Mouse (Mus musculus): Measurements from ENCODE around the gene Adh4. TPM values are rescaled to one million over a fixed set of nuclear protein-coding genes. Genes with fewer than 3 reads are reported as not detected.
"Not testable (repeated sequence)": the region's sequence is repeated elsewhere in the genome, so short reads cannot be mapped to it uniquely, and the experiment has no call there.

Adh4 gene
- polyA plus RNA-seq, 1 experiment: not detected

DNA sequence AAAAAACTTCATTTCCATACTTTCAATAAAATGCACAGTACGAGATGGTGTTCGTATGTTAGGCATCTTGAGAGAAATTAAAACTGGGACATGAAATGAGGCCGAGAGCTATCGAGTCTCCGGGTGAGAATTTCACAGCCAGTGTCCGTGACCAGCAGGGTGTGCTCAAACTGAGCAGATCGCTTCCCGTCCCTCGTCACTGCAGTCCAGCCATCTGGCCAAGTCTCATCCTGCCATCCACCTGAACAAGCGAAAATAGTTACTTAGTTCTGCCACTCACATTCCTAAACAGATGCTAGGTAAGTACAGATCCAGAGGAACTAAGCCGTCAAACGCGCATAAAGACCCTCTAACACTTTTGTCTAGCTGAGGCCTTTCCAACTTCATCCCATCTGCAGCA is 45.0 kb downstream of the Adh4 start:
- H3K27ac ChIP-seq (ENCODE audit: insufficient read depth, low read length): no peak overlapping the region
- H3K4me3 ChIP-seq (ENCODE audit: insufficient read depth, low read length): no peak overlapping the region
- H3K4me1 ChIP-seq (ENCODE audit: control insufficient read depth, insufficient read depth, low read length): no peaks in the 10 kb centered on the region; the same call in 1 of the 2 replicates
- TF ChIP-seq CTCF (IDR thresholded peaks at IDR 0.05; ENCODE audit: extremely low read depth, insufficient read depth, low read length) (peak; percentile 50), POLR2A (IDR thresholded peaks at IDR 0.05; ENCODE audit: extremely low read depth, insufficient read depth, low read length) (no peak)

- TF ChIP-seq CTCF (IDR thresholded peaks at IDR 0.05; ENCODE audit: extremely low read depth, insufficient read depth, low read length) (no peak), POLR2A (IDR thresholded peaks at IDR 0.05; ENCODE audit: extremely low read depth, insufficient read depth, low read length) (no peak)
- Histone ChIP-seq H3K4me1 (ENCODE audit: control insufficient read depth, insufficient read depth, low read length) (no peaks in the 10 kb centered on the region; the same call in 1 of the 2 replicates), H3K27ac (ENCODE audit: insufficient read depth, low read length) (no peak overlapping the region), H3K4me3 (ENCODE audit: insufficient read depth, low read length) (no peak overlapping the region)
Measured at GRCm38 (mm10) chr3:138461832-138462231, 46.6 kb downstream of the Adh4 start.

- TF ChIP-seq POLR2A (IDR thresholded peaks at IDR 0.05; ENCODE audit: extremely low read depth, insufficient read depth, low read length) (no peak), CTCF (IDR thresholded peaks at IDR 0.05; ENCODE audit: extremely low read depth, insufficient read depth, low read length) (peak; percentile 42; the same call in 1 of the 2 replicates)
- no peaks in the 10 kb centered on the region; the same call in 1 of the 2 replicates for H3K4me1 ChIP-seq (ENCODE audit: control insufficient read depth, insufficient read depth, low read length)
- H3K27ac ChIP-seq (ENCODE audit: insufficient read depth, low read length): no peak overlapping the region
- H3K4me3 ChIP-seq (ENCODE audit: insufficient read depth, low read length): no peak overlapping the region
Measured at GRCm38 (mm10) chr3:138463137-138463536, 47.9 kb downstream of the Adh4 start.

DNA sequence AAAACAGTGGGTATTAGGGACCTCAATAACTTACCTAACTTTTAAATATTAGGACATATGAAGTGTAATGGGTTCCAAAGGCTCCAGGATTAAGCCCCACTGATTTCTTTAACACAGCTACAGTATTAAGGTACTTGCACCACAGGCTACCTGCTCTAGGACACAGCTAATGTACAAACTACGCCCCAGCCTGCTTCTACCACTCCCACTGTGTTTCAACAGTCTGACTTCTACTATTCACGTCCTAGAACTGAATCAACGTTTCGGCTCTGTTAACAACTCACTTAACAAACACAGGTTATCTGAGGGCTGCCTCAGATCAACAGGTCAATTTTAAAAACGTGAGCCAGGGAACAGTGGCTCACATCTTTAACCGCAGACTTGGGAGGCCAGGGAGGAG is 48.5 kb downstream of the Adh4 start:
- no peak overlapping the region for H3K4me3 ChIP-seq (ENCODE audit: insufficient read depth, low read length)
- no peaks in the 10 kb centered on the region; the same call in 1 of the 2 replicates for H3K4me1 ChIP-seq (ENCODE audit: control insufficient read depth, insufficient read depth, low read length)
- TF ChIP-seq POLR2A (IDR thresholded peaks at IDR 0.05; ENCODE audit: extremely low read depth, insufficient read depth, low read length): no peak
- no peak for TF ChIP-seq CTCF (IDR thresholded peaks at IDR 0.05; ENCODE audit: extremely low read depth, insufficient read depth, low read length)
- no peak overlapping the region for H3K27ac ChIP-seq (ENCODE audit: insufficient read depth, low read length)

GRCm38 (mm10) chr3:138464573-138465147 is 49.4 kb downstream of the Adh4 start:
- Histone ChIP-seq H3K4me1 (ENCODE audit: control insufficient read depth, insufficient read depth, low read length) (no peaks in the 10 kb centered on the region; the same call in 1 of the 2 replicates), H3K27ac (ENCODE audit: insufficient read depth, low read length) (no peak overlapping the region), H3K4me3 (ENCODE audit: insufficient read depth, low read length) (no peak overlapping the region)
- TF ChIP-seq POLR2A (IDR thresholded peaks at IDR 0.05; ENCODE audit: extremely low read depth, insufficient read depth, low read length): no peak
- TF ChIP-seq CTCF (IDR thresholded peaks at IDR 0.05; ENCODE audit: extremely low read depth, insufficient read depth, low read length): no peak

- H3K4me3 ChIP-seq (ENCODE audit: insufficient read depth, low read length); H3K4me1 ChIP-seq (ENCODE audit: control insufficient read depth, insufficient read depth, low read length); H3K27ac ChIP-seq (ENCODE audit: insufficient read depth, low read length): not testable (repeated sequence)
Measured at GRCm38 (mm10) chr3:138466656-138467055, 51.4 kb downstream of the Adh4 start.

GRCm38 (mm10) chr3:138471066-138471465 is 55.8 kb downstream of the Adh4 start:
- Histone ChIP-seq H3K27ac (ENCODE audit: insufficient read depth, low read length) (no peak overlapping the region), H3K4me1 (ENCODE audit: control insufficient read depth, insufficient read depth, low read length) (no peaks in the 10 kb centered on the region), H3K4me3 (ENCODE audit: insufficient read depth, low read length) (no peak overlapping the region)
- TF ChIP-seq POLR2A (IDR thresholded peaks at IDR 0.05; ENCODE audit: extremely low read depth, insufficient read depth, low read length): no peak
- TF ChIP-seq CTCF (IDR thresholded peaks at IDR 0.05; ENCODE audit: extremely low read depth, insufficient read depth, low read length): no peak

- no peak for TF ChIP-seq POLR2A (IDR thresholded peaks at IDR 0.05; ENCODE audit: extremely low read depth, insufficient read depth, low read length)
- TF ChIP-seq CTCF (IDR thresholded peaks at IDR 0.05; ENCODE audit: extremely low read depth, insufficient read depth, low read length): no peak
- no peaks in the 10 kb centered on the region for H3K4me1 ChIP-seq (ENCODE audit: control insufficient read depth, insufficient read depth, low read length)
- no peak overlapping the region for H3K4me3 ChIP-seq (ENCODE audit: insufficient read depth, low read length)
- H3K27ac ChIP-seq (ENCODE audit: insufficient read depth, low read length): no peak overlapping the region
Measured at GRCm38 (mm10) chr3:138479489-138479888, 64.2 kb downstream of the Adh4 start.

Other genes with a start within 250 kb of the Adh4 start
- not detected in 2 replicates for gene 4930579F01Rik, start 221.6 kb upstream of the Adh4 start, polyA plus RNA-seq (2012; rRNA removed)
- 0.02 and 0.04 TPM in 2 replicates for gene Adh7, start 197.7 kb upstream of the Adh4 start, polyA plus RNA-seq (2012; rRNA removed)
- 1.2 and 1.4 TPM in 2 replicates for gene Adh1, start 154.5 kb upstream of the Adh4 start, polyA plus RNA-seq (2012; rRNA removed)
- gene Adh6a, start 102.2 kb upstream of the Adh4 start, polyA plus RNA-seq (2012; rRNA removed): not detected in 2 replicates
- gene Adh6b, start 73.7 kb upstream of the Adh4 start, polyA plus RNA-seq (2012; rRNA removed): not detected in 2 replicates
- gene Adh5, start 27.6 kb downstream of the Adh4 start, polyA plus RNA-seq (2012; rRNA removed): 64.2 and 64.3 TPM in 2 replicates
- gene Metap1, start 74.0 kb downstream of the Adh4 start, polyA plus RNA-seq (2012; rRNA removed): 43.0 and 43.7 TPM in 2 replicates
- gene Eif4e, start 110.7 kb downstream of the Adh4 start, polyA plus RNA-seq (2012; rRNA removed): 146 and 158 TPM in 2 replicates